Mouse (Mus musculus): ENCODE measurements around the gene Rapgef4. TPM values are rescaled to one million over a fixed set of nuclear protein-coding genes. Genes with fewer than 3 reads are reported as not detected.

Rapgef4 gene
- polyA plus RNA-seq, 1 experiment from 2014 or later: 18.3 TPM

- Histone ChIP-seq H3K36me3 (ENCODE audit: control insufficient read depth, insufficient read depth, low read length) (no peaks in the 10 kb centered on the region), H3K4me3 (replicated peaks; ENCODE audit: low read depth, low read length) (no peak overlapping the region), H3K9me3 (ENCODE audit: control insufficient read depth, low read length) (no peaks in the 10 kb centered on the region), H3K4me1 (ENCODE audit: control insufficient read depth, insufficient read depth, low read length) (peaks cover 6% of the 10 kb centered on the region; the same call in 1 of the 2 replicates), H3K27ac (replicated peaks; ENCODE audit: low read depth, low read length) (no peak overlapping the region), H3K27me3 (ENCODE audit: control insufficient read depth, insufficient read depth, low read length) (no peaks in the 10 kb centered on the region), H3K4me2 (ENCODE audit: low read length) (no peak overlapping the region), H3K9ac (replicated peaks; ENCODE audit: low read length) (no peak overlapping the region)
- no peak for DNase-seq
- WGBS: 94% methylated on average over 6 of the region's 6 CpGs
- no peak for ATAC-seq (ENCODE audit: low FRiP score, low TSS enrichment)
Observed at GRCm38 (mm10) chr2:72041087-72041486, 60.0 kb downstream of the Rapgef4 start.

GRCm38 (mm10) chr2:72042093-72042492 is 61.1 kb downstream of the Rapgef4 start:
- Histone ChIP-seq H3K9ac (replicated peaks; ENCODE audit: low read length) (no peak overlapping the region), H3K9me3 (ENCODE audit: control insufficient read depth, low read length) (no peaks in the 10 kb centered on the region), H3K36me3 (ENCODE audit: control insufficient read depth, insufficient read depth, low read length) (no peaks in the 10 kb centered on the region), H3K4me2 (ENCODE audit: low read length) (no peak overlapping the region), H3K27me3 (ENCODE audit: control insufficient read depth, insufficient read depth, low read length) (no peaks in the 10 kb centered on the region), H3K4me1 (ENCODE audit: control insufficient read depth, insufficient read depth, low read length) (peaks cover 7% of the 10 kb centered on the region; the same call in 1 of the 2 replicates), H3K4me3 (replicated peaks; ENCODE audit: low read depth, low read length) (no peak overlapping the region), H3K27ac (replicated peaks; ENCODE audit: low read depth, low read length) (no peak overlapping the region)
- 85% methylated on average over 10 of the region's 10 CpGs for WGBS
- ATAC-seq (ENCODE audit: low FRiP score, low TSS enrichment) (no peak), DNase-seq (no peak)

- Histone ChIP-seq H3K27me3 (ENCODE audit: control insufficient read depth, insufficient read depth, low read length) (no peaks in the 10 kb centered on the region), H3K4me2 (ENCODE audit: low read length) (no peak overlapping the region), H3K27ac (replicated peaks; ENCODE audit: low read depth, low read length) (no peak overlapping the region), H3K4me3 (replicated peaks; ENCODE audit: low read depth, low read length) (no peak overlapping the region), H3K9me3 (ENCODE audit: control insufficient read depth, low read length) (no peaks in the 10 kb centered on the region), H3K36me3 (ENCODE audit: control insufficient read depth, insufficient read depth, low read length) (no peaks in the 10 kb centered on the region), H3K9ac (replicated peaks; ENCODE audit: low read length) (no peak overlapping the region), H3K4me1 (ENCODE audit: control insufficient read depth, insufficient read depth, low read length) (peaks cover 7% of the 10 kb centered on the region; the same call in 1 of the 2 replicates)
- WGBS: 65% methylated on average over 6 of the region's 6 CpGs
- ATAC-seq (ENCODE audit: low FRiP score, low TSS enrichment) (no peak), DNase-seq (peak; percentile 57)
Observed at GRCm38 (mm10) chr2:72044191-72044590, 63.2 kb downstream of the Rapgef4 start.

GRCm38 (mm10) chr2:72045024-72045423 is 64.0 kb downstream of the Rapgef4 start:
- Histone ChIP-seq H3K27ac (replicated peaks; ENCODE audit: low read depth, low read length) (no peak overlapping the region), H3K4me3 (replicated peaks; ENCODE audit: low read depth, low read length) (no peak overlapping the region), H3K9me3 (ENCODE audit: control insufficient read depth, low read length) (no peaks in the 10 kb centered on the region), H3K4me1 (ENCODE audit: control insufficient read depth, insufficient read depth, low read length) (peaks cover 7% of the 10 kb centered on the region; the same call in 1 of the 2 replicates), H3K27me3 (ENCODE audit: control insufficient read depth, insufficient read depth, low read length) (no peaks in the 10 kb centered on the region), H3K9ac (replicated peaks; ENCODE audit: low read length) (no peak overlapping the region), H3K4me2 (ENCODE audit: low read length) (no peak overlapping the region), H3K36me3 (ENCODE audit: control insufficient read depth, insufficient read depth, low read length) (no peaks in the 10 kb centered on the region)
- 80% methylated on average over 8 of the region's 8 CpGs for WGBS
- DNase-seq: no peak
- ATAC-seq (ENCODE audit: low FRiP score, low TSS enrichment): no peak

- no peaks in the 10 kb centered on the region for H3K9me3 ChIP-seq (ENCODE audit: control insufficient read depth, low read length)
- no peak overlapping the region for H3K4me2 ChIP-seq (ENCODE audit: low read length)
- H3K36me3 ChIP-seq (ENCODE audit: control insufficient read depth, insufficient read depth, low read length): no peaks in the 10 kb centered on the region
- peaks cover 7% of the 10 kb centered on the region; the same call in 1 of the 2 replicates for H3K4me1 ChIP-seq (ENCODE audit: control insufficient read depth, insufficient read depth, low read length)
- H3K27me3 ChIP-seq (ENCODE audit: control insufficient read depth, insufficient read depth, low read length): no peaks in the 10 kb centered on the region
- no peak overlapping the region for H3K27ac ChIP-seq (replicated peaks; ENCODE audit: low read depth, low read length)
- ATAC-seq (ENCODE audit: low FRiP score, low TSS enrichment) (no peak), DNase-seq (no peak)
- no peak overlapping the region for H3K9ac ChIP-seq (replicated peaks; ENCODE audit: low read length)
- WGBS: 69% methylated on average over 11 of the region's 11 CpGs
- H3K4me3 ChIP-seq (replicated peaks; ENCODE audit: low read depth, low read length): no peak overlapping the region
Observed at GRCm38 (mm10) chr2:72045659-72046058, 64.6 kb downstream of the Rapgef4 start.

- Histone ChIP-seq H3K4me3 (replicated peaks; ENCODE audit: low read depth, low read length) (no peak overlapping the region), H3K4me1 (ENCODE audit: control insufficient read depth, insufficient read depth, low read length) (peaks cover 12% of the 10 kb centered on the region), H3K9ac (replicated peaks; ENCODE audit: low read length) (no peak overlapping the region), H3K4me2 (ENCODE audit: low read length) (no peak overlapping the region), H3K27me3 (ENCODE audit: control insufficient read depth, insufficient read depth, low read length) (no peaks in the 10 kb centered on the region), H3K27ac (replicated peaks; ENCODE audit: low read depth, low read length) (0 out of 2 replicates have a peak overlapping the region, but pooled peaks have one; percentile 13), H3K36me3 (ENCODE audit: control insufficient read depth, insufficient read depth, low read length) (no peaks in the 10 kb centered on the region), H3K9me3 (ENCODE audit: control insufficient read depth, low read length) (no peaks in the 10 kb centered on the region)
- 31% methylated on average over 7 of the region's 7 CpGs for WGBS
- DNase-seq (no peak), ATAC-seq (ENCODE audit: low FRiP score, low TSS enrichment) (no peak)
Observed at GRCm38 (mm10) chr2:72050451-72050850, 69.4 kb downstream of the Rapgef4 start.

GRCm38 (mm10) chr2:72054280-72054679 is 73.2 kb downstream of the Rapgef4 start:
- Histone ChIP-seq H3K9me3 (ENCODE audit: control insufficient read depth, low read length) (no peaks in the 10 kb centered on the region), H3K4me3 (replicated peaks; ENCODE audit: low read depth, low read length) (no peak overlapping the region), H3K9ac (replicated peaks; ENCODE audit: low read length) (no peak overlapping the region), H3K4me2 (ENCODE audit: low read length) (no peak overlapping the region), H3K4me1 (ENCODE audit: control insufficient read depth, insufficient read depth, low read length) (peaks cover 5% of the 10 kb centered on the region; the same call in 1 of the 2 replicates), H3K27me3 (ENCODE audit: control insufficient read depth, insufficient read depth, low read length) (no peaks in the 10 kb centered on the region), H3K36me3 (ENCODE audit: control insufficient read depth, insufficient read depth, low read length) (no peaks in the 10 kb centered on the region), H3K27ac (replicated peaks; ENCODE audit: low read depth, low read length) (no peak overlapping the region)
- 85% methylated on average over 5 of the region's 5 CpGs for WGBS
- ATAC-seq (ENCODE audit: low FRiP score, low TSS enrichment): no peak
- no peak for DNase-seq

GRCm38 (mm10) chr2:72054736-72055135 is 73.7 kb downstream of the Rapgef4 start:
- ATAC-seq (ENCODE audit: low FRiP score, low TSS enrichment) (no peak), DNase-seq (no peak)
- H3K27ac ChIP-seq (replicated peaks; ENCODE audit: low read depth, low read length): no peak overlapping the region
- no peaks in the 10 kb centered on the region for H3K9me3 ChIP-seq (ENCODE audit: control insufficient read depth, low read length)
- WGBS: 77% methylated on average over 6 of the region's 6 CpGs
- H3K4me2 ChIP-seq (ENCODE audit: low read length): no peak overlapping the region
- no peak overlapping the region for H3K4me3 ChIP-seq (replicated peaks; ENCODE audit: low read depth, low read length)
- H3K9ac ChIP-seq (replicated peaks; ENCODE audit: low read length): no peak overlapping the region
- no peaks in the 10 kb centered on the region for H3K36me3 ChIP-seq (ENCODE audit: control insufficient read depth, insufficient read depth, low read length)
- H3K27me3 ChIP-seq (ENCODE audit: control insufficient read depth, insufficient read depth, low read length): no peaks in the 10 kb centered on the region
- H3K4me1 ChIP-seq (ENCODE audit: control insufficient read depth, insufficient read depth, low read length): peaks cover 5% of the 10 kb centered on the region; the same call in 1 of the 2 replicates

- Histone ChIP-seq H3K4me3 (replicated peaks; ENCODE audit: low read depth, low read length) (no peak overlapping the region), H3K9me3 (ENCODE audit: control insufficient read depth, low read length) (no peaks in the 10 kb centered on the region)
- no peak for ATAC-seq (ENCODE audit: low FRiP score, low TSS enrichment)
Observed at GRCm38 (mm10) chr2:72055476-72055875, 74.4 kb downstream of the Rapgef4 start.

More at GRCm38 (mm10) chr2:72055476-72055875, 74.4 kb downstream of the Rapgef4 start:
- H3K4me2 ChIP-seq (ENCODE audit: low read length): no peak overlapping the region
- peaks cover 5% of the 10 kb centered on the region; the same call in 1 of the 2 replicates for H3K4me1 ChIP-seq (ENCODE audit: control insufficient read depth, insufficient read depth, low read length)
- DNase-seq: no peak
- no peak overlapping the region for H3K27ac ChIP-seq (replicated peaks; ENCODE audit: low read depth, low read length)
- H3K36me3 ChIP-seq (ENCODE audit: control insufficient read depth, insufficient read depth, low read length): no peaks in the 10 kb centered on the region
- H3K9ac ChIP-seq (replicated peaks; ENCODE audit: low read length): no peak overlapping the region
- H3K27me3 ChIP-seq (ENCODE audit: control insufficient read depth, insufficient read depth, low read length): no peaks in the 10 kb centered on the region
- WGBS: 67% methylated on average over 5 of the region's 5 CpGs

Measured in midbrain, embryonic 14.5 days (tissue).